Comparison of ENCODE assay signal across 32 mouse cellular contexts in the genomic region with DNA sequence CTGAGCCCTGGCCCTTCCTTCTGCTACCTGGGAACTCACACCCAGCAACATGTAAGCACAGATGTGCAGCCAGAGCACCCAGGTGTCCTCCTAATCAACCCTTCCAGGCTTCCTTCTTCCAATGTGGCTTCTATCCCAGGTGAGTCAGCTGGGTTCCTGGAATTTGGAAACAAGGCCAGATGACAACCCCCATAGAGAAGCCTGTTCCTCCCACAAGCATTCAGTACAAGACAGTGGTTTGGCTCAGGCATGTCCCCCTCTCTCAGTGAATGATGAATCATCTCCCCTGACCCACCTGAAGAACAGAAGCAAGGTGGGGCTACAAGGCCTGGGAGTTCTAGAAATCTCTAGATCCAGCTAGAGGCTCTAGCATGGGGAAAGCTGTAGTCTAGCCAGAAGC.
"Had no signal": no experiment of that assay in that cellular context is flagged by ENCODE, and none has a peak within 500 bp of the region (broad histone marks: within the 10 kb centered on the region; RNA-seq: fewer than 3 reads in every experiment).

No protein-coding gene starts in this region.

- H3K36me3 ChIP-seq: heart, embryonic 12.5 days; heart, embryonic 13.5 days; heart, embryonic 15.5 days; hindbrain, embryonic 10.5 days; hindbrain, embryonic 12.5 days; hindbrain, embryonic 15.5 days; intestine, embryonic 15.5 days; kidney, embryonic 15.5 days had no signal

- H3K4me2 ChIP-seq: heart, embryonic 11.5 days; heart, embryonic 12.5 days; heart, embryonic 13.5 days; heart, embryonic 15.5 days; hindbrain, embryonic 12.5 days; hindbrain, embryonic 14.5 days; hindbrain, embryonic 15.5 days; intestine, embryonic 15.5 days; kidney, embryonic 15.5 days had no signal

- H3K4me3 ChIP-seq: heart, embryonic 12.5 days; heart, embryonic 13.5 days; heart, embryonic 15.5 days; hindbrain, embryonic 10.5 days; hindbrain, embryonic 12.5 days; hindbrain, embryonic 15.5 days; intestine, embryonic 15.5 days; kidney, embryonic 15.5 days; layer of hippocampus, adult 2 months; left cerebral cortex, adult 2 months had no signal

- H3K27ac ChIP-seq: heart, embryonic 13.5 days; heart, embryonic 15.5 days; hindbrain, embryonic 10.5 days; hindbrain, embryonic 12.5 days; hindbrain, embryonic 14.5 days; hindbrain, embryonic 15.5 days; hindbrain, postnatal 0 days; intestine, embryonic 15.5 days; kidney, embryonic 15.5 days; kidney, postnatal 0 days; layer of hippocampus, adult 2 months; left cerebral cortex, adult 2 months had no signal

- H3K9ac ChIP-seq: heart, embryonic 12.5 days; heart, embryonic 13.5 days; heart, embryonic 15.5 days; hindbrain, embryonic 12.5 days; hindbrain, embryonic 14.5 days; hindbrain, embryonic 15.5 days; intestine, embryonic 15.5 days; kidney, embryonic 15.5 days had no signal

- H3K4me1 ChIP-seq: heart, embryonic 13.5 days; heart, embryonic 15.5 days had no signal

- H3K27me3 ChIP-seq: hindbrain, embryonic 12.5 days; hindbrain, embryonic 15.5 days; intestine, embryonic 15.5 days; kidney, embryonic 15.5 days had no signal

- DNase-seq: heart, postnatal 10 days; heart, postnatal 14 days; heart, postnatal 36 days; heart, postnatal 4 days; kidney, adult 11 months; kidney, adult 18-20 months; kidney, adult 2 months; kidney, adult 8-10 months; kidney, adult 9 months; kidney, postnatal 10 days; kidney, postnatal 14 days; kidney, postnatal 36 days; kidney, postnatal 4 days; layer of hippocampus, postnatal 36 days had no signal

- ATAC-seq: hindbrain, embryonic 16.5 days; hindbrain, postnatal 0 days; inflammation-experienced regulatory T-cells, adult 6 months; intestine, embryonic 15.5 days; intestine, embryonic 16.5 days; intestine, postnatal 0 days had no signal

- H3K9me3 ChIP-seq: heart, embryonic 12.5 days; heart, embryonic 13.5 days; heart, embryonic 15.5 days; hindbrain, embryonic 10.5 days; hindbrain, embryonic 12.5 days; hindbrain, embryonic 15.5 days; intestine, embryonic 15.5 days; kidney, embryonic 15.5 days had no signal
